ENCODE assay signal across 12 mouse cellular contexts in genomic region chr19:40368517-40368916, GRCm38 (mm10).
DNase-seq lines count a peak whose midpoint lies in the region.
"Had no signal": no experiment of that assay in that cellular context is flagged by ENCODE, and none has a peak within 500 bp of the region (broad histone marks: within the 10 kb centered on the region; RNA-seq: fewer than 3 reads in every experiment).

No protein-coding gene starts in this region.

- peak; percentile 51 to 68 for DNase-seq in lung, adult 18-20 months
- DNase-seq in lung, postnatal 10 days = no peak
- peak; percentile 74 to 79 for DNase-seq in heart, adult 9 months (ENCODE audit: low spot score in 2 of 2)
- DNase-seq in heart, postnatal 10 days = peak; percentile 79 to 86
- DNase-seq in skeletal muscle tissue, adult 2 months (ENCODE audit: low read depth, low spot score) = peak; percentile 68
- no peak for DNase-seq in cerebellum, adult 9-10 months
- no peak for DNase-seq in cerebellum, adult 18-20 months
- DNase-seq: cerebellum, postnatal 25 days; kidney, adult 8-10 months; kidney, postnatal 4 days; left cerebral cortex, postnatal 4 days; midbrain, embryonic 14.5 days had no signal

- intact Hi-C loops in heart, postnatal 10 days (cut with DNase I) = loop anchor here (1.0 kb wide), 1 partner anchor 9 kb away; no protein-coding TSS in a partner anchor

Comparison
In these comparisons a context has a peak if more than half of its experiments do, and no peak if none do; other contexts are left out.
1. DNase-seq: peak in lung, adult 18-20 months (2 of 2), heart, adult 9 months (2 of 2), heart, postnatal 10 days (2 of 2) and skeletal muscle tissue, adult 2 months (single experiment); none in lung, postnatal 10 days (single experiment), cerebellum, adult 9-10 months (single experiment) and cerebellum, adult 18-20 months (0 of 2).